Mouse (Mus musculus) limb, embryonic 14.5 days (tissue): Measurements from ENCODE around the gene Gm49321. TPM values are rescaled to one million over a fixed set of nuclear protein-coding genes. Genes with fewer than 3 reads are reported as not detected.

Source experiments
- ATAC-seq: fragments of 200-750 bp; cut with Nextera tagmentation; 2 replicates; pipeline ENCODE4 v1.8.0; 2017; ENCODE audit warnings: low read depth, moderate number of reproducible peaks, moderate TSS enrichment; ENCODE audit not compliant: low FRiP score
- DNase-seq: peaks from one replicate; pipeline ENCODE4 v3.0.0-alpha.2; 2015; ENCODE audit warnings: low spot score
- H3K27ac ChIP-seq: fragments of 300-500 bp; sonication (generic); replicated peaks from 2 replicates; pipeline ENCODE4 v1.5.1; 2014; ENCODE audit warnings: low read depth, mild to moderate bottlenecking, low read length, moderate library complexity, mixed read lengths
- H3K27me3 ChIP-seq: fragments of 300-500 bp; sonication (generic); 2 replicates; pipeline ENCODE4 v1.6.1; 2014; ENCODE audit warnings: low read length, mixed read lengths; ENCODE audit not compliant: control insufficient read depth, insufficient read depth
- H3K36me3 ChIP-seq: fragments of 300-500 bp; sonication (generic); 2 replicates; pipeline ENCODE4 v1.6.1; 2014; ENCODE audit warnings: mild to moderate bottlenecking, low read length, moderate library complexity, mixed read lengths; ENCODE audit not compliant: control insufficient read depth, insufficient read depth
- H3K4me1 ChIP-seq: fragments of 300-500 bp; sonication (generic); 2 replicates; pipeline ENCODE4 v1.6.1; 2014; ENCODE audit warnings: antibody characterized with exemption, low read length, mixed read lengths; ENCODE audit not compliant: control insufficient read depth, insufficient read depth
- H3K4me2 ChIP-seq: fragments of 300-500 bp; sonication (generic); replicated peaks from 2 replicates; pipeline ENCODE4 v1.6.1; 2014; ENCODE audit warnings: low read depth, mild to moderate bottlenecking, low read length, moderate library complexity; ENCODE audit not compliant: severe bottlenecking
- H3K4me3 ChIP-seq: fragments of 300-500 bp; sonication (generic); replicated peaks from 2 replicates; pipeline ENCODE4 v1.5.1; 2014; ENCODE audit warnings: low read length
- H3K9ac ChIP-seq: fragments of 300-500 bp; sonication (generic); 2 replicates; pipeline ENCODE4 v1.6.1; 2014; ENCODE audit warnings: mild to moderate bottlenecking, low read depth, low read length, moderate library complexity; ENCODE audit not compliant: severe bottlenecking
- H3K9me3 ChIP-seq: fragments of 300-500 bp; sonication (generic); 2 replicates; pipeline ENCODE4 v1.6.1; 2016; ENCODE audit warnings: low read length; ENCODE audit not compliant: control insufficient read depth
- POLR2A ChIP-seq: fragments of 200-500 bp; IDR thresholded peaks from 2 replicates; pipeline ENCODE4 v1.8.0; 2012; ENCODE audit warnings: inconsistent platforms, mild to moderate bottlenecking, moderate library complexity, borderline replicate concordance; ENCODE audit not compliant: insufficient read depth, insufficient read length; ENCODE audit errors: extremely low read depth
- WGBS: fragments of 180-500 bp; shearing (Covaris S2); extraction: QIAGEN DNeasy Blood & Tissue Kit; methylation state at CpG from one replicate; pipeline ENCODE4 v1.1.7; 2014; 5-methylcytosine and 5-hydroxymethylcytosine counted together
- polyA plus RNA-seq, 2 experiments: library from polyadenylated mRNA; depleted of rRNA in 1 of 2; stranded (reverse) in 1 of 2; unstranded in 1 of 2; fragments of >200 nt; fragmentation: Nextera tagmentation in 1 of 2; extraction: Ambion mirVana in 1 of 2; gene quantifications; 2 replicates each; pipeline versions ENCODE4 v1.2.1 to v1.2.3; 2012 to 2014

The Gm49321 gene
- polyA plus RNA-seq (2012; rRNA removed) (not detected in 2 replicates), polyA plus RNA-seq (2014; fragmentation: Nextera tagmentation; extraction: Ambion mirVana) (11.2 and 12.3 TPM in 2 replicates)

DNA sequence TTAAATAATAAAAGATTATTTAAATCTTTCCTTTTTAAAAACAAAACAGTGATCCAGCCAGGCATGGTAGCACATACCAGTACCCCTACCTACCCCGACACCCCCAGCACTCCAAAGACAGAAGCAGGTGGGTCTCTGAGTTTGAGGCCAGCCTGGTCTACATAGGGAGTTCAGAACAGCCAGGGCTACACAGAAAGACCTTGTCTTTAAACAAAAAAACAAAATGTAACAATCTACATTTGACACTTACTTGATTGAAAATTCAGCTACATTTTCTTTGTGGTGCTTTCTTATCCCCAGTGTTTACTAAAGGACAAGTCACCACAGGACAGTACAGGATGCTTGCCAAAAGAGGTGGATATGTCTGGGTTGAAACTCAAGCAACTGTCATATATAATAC lies at the start of gene Gm49321:
TSS of gene Gm49321 (plus strand) at position 301 of the 400 bp plus-strand sequence.
- H3K27ac ChIP-seq = no peak within 1 kb of the TSS
- TF ChIP-seq POLR2A = no peak
- no peaks in the 10 kb centered on the region for H3K9me3 ChIP-seq
- no peak within 1 kb of the TSS for H3K4me2 ChIP-seq
- no peaks in the 10 kb centered on the region for H3K4me1 ChIP-seq
- no peak for DNase-seq
- WGBS = 97% methylated on average over 1 of the region's 1 CpGs
- H3K4me3 ChIP-seq = no peak within 1 kb of the TSS
- H3K36me3 ChIP-seq = peaks cover 87% of the 10 kb centered on the region
- no peak within 1 kb of the TSS for H3K9ac ChIP-seq
- no peaks in the 10 kb centered on the region for H3K27me3 ChIP-seq
- no peak for ATAC-seq

DNA sequence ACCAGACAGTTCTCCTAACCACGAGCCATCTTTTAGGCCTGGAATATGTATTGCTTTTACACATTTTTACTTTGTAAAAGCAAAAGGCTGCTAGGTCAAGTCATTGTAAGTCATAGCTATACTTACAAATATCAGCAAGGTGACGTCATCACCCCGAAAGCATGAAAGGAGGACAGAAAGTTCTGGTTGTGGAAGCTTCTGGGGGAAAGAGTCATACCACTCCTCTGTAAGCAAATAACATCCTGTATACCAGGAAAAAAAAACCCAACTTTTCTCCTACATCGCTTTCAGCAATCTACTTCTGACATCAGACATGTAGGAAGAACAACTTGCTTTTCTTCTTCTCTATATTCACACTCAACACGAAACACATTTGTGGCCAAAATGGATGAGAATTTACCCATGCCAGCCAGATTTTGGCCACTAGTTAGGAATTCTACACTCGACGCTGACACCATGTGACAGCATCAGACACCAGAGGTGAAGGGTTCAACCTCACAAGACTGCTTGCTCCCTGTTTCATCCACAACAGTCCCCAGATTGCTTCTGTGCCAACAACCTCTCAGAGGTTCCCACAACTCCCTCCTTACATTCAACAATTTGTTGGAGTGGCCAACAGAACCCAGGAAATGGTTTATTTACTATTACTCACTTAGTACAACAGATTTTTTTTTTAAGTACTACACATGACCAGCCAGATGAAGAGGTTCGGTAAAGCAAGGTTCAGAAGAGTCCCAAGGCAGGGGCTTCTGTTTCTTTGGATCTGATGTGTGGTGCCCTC lies 49.3 kb upstream of the Gm49321 start:
- Histone ChIP-seq H3K9ac (no peak overlapping the region), H3K36me3 (no peaks in the 10 kb centered on the region), H3K4me3 (no peak overlapping the region), H3K27me3 (no peaks in the 10 kb centered on the region), H3K27ac (no peak overlapping the region), H3K4me1 (no peaks in the 10 kb centered on the region), H3K9me3 (no peaks in the 10 kb centered on the region), H3K4me2 (no peak overlapping the region)
- DNase-seq = no peak
- 87% methylated on average over 8 of the region's 8 CpGs for WGBS
- no peak for ATAC-seq
- TF ChIP-seq POLR2A = no peak

GRCm38 (mm10) chr12:73889571-73889970 lies 47.9 kb upstream of the Gm49321 start:
- Histone ChIP-seq H3K4me1 (no peaks in the 10 kb centered on the region), H3K36me3 (no peaks in the 10 kb centered on the region), H3K27ac (no peak overlapping the region), H3K9me3 (no peaks in the 10 kb centered on the region), H3K9ac (no peak overlapping the region), H3K27me3 (no peaks in the 10 kb centered on the region), H3K4me2 (no peak overlapping the region), H3K4me3 (no peak overlapping the region)
- no peak for TF ChIP-seq POLR2A
- no peak for DNase-seq
- no peak for ATAC-seq
- 64% methylated on average over 1 of the region's 1 CpGs for WGBS

- Histone ChIP-seq H3K27ac (no peak overlapping the region), H3K4me1 (no peaks in the 10 kb centered on the region), H3K4me3 (no peak overlapping the region), H3K4me2 (no peak overlapping the region), H3K9ac (no peak overlapping the region), H3K36me3 (no peaks in the 10 kb centered on the region), H3K27me3 (no peaks in the 10 kb centered on the region), H3K9me3 (no peaks in the 10 kb centered on the region)
- no peak for ATAC-seq
- no peak for DNase-seq
- TF ChIP-seq POLR2A = no peak
- 72% methylated on average over 3 of the region's 3 CpGs for WGBS
These were observed 47.4 kb upstream of the Gm49321 start for GRCm38 (mm10) chr12:73890086-73890485.

DNA sequence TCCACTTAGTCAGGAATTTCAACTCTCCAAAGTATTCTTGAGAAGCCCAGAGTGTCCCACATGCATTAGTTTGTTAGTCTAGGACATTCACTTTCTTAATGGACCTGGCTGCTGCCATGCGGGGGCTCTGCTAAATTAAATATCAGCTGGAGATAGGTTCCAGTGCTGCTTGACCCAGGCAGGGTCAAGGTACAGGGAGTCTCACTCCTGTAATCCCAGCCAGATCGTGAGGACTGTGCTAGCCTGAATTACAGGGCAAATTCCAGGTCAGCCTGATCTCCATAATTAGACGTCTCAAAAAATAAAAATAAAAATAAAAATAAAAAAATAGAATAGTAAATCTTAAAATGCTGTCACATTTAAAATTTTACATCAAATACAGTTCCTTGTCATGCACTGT lies 44.8 kb upstream of the Gm49321 start:
- no peak overlapping the region for H3K4me3 ChIP-seq
- no peak overlapping the region for H3K4me2 ChIP-seq
- H3K36me3 ChIP-seq = no peaks in the 10 kb centered on the region
- no peaks in the 10 kb centered on the region for H3K9me3 ChIP-seq
- no peak for TF ChIP-seq POLR2A
- DNase-seq (no peak), ATAC-seq (no peak)
- 64% methylated on average over 3 of the region's 3 CpGs for WGBS
- H3K4me1 ChIP-seq = no peaks in the 10 kb centered on the region
- no peak overlapping the region for H3K9ac ChIP-seq
- H3K27me3 ChIP-seq = no peaks in the 10 kb centered on the region
- H3K27ac ChIP-seq = no peak overlapping the region
